Mouse (Mus musculus) neural tube, embryonic 14.5 days (tissue): Measurements from ENCODE around the gene Rsph10b. TPM values are rescaled to one million over a fixed set of nuclear protein-coding genes. Genes with fewer than 3 reads are reported as not detected.

Source experiments
- ATAC-seq: fragments of 200-750 bp; cut with Nextera tagmentation; 2 replicates; pipeline ENCODE4 v1.8.0; 2017; ENCODE audit warnings: low read depth, mild to moderate bottlenecking, moderate TSS enrichment, moderate library complexity
- H3K27ac ChIP-seq: fragments of 300-500 bp; sonication (generic); 2 replicates; pipeline ENCODE4 v1.5.1; 2014; ENCODE audit warnings: low read depth, mild to moderate bottlenecking, control low read depth, low read length, moderate library complexity, mixed read lengths
- H3K27me3 ChIP-seq: fragments of 300-500 bp; sonication (generic); 2 replicates; pipeline ENCODE4 v1.6.1; 2014; ENCODE audit warnings: low read length; ENCODE audit not compliant: control insufficient read depth, insufficient read depth
- H3K36me3 ChIP-seq: fragments of 300-500 bp; sonication (generic); 2 replicates; pipeline ENCODE4 v1.6.1; 2014; ENCODE audit warnings: low read length, mixed read lengths; ENCODE audit not compliant: control insufficient read depth, insufficient read depth
- H3K4me1 ChIP-seq: fragments of 300-500 bp; sonication (generic); 2 replicates; pipeline ENCODE4 v1.6.1; 2014; ENCODE audit warnings: low read length; ENCODE audit not compliant: control insufficient read depth, insufficient read depth
- H3K4me2 ChIP-seq: fragments of 300-500 bp; sonication (generic); 2 replicates; pipeline ENCODE4 v1.6.1; 2014; ENCODE audit warnings: mild to moderate bottlenecking, low read depth, low read length, control low read depth
- H3K4me3 ChIP-seq: fragments of 300-500 bp; sonication (generic); 2 replicates; pipeline ENCODE4 v1.5.1; 2014; ENCODE audit warnings: low read depth, low read length, control low read depth, mixed read lengths
- H3K9ac ChIP-seq: fragments of 300-500 bp; sonication (generic); replicated peaks from 2 replicates; pipeline ENCODE4 v1.6.1; 2014; ENCODE audit warnings: low read depth, mild to moderate bottlenecking, control low read depth, low read length, mixed read lengths
- H3K9me3 ChIP-seq: fragments of 300-500 bp; sonication (generic); 2 replicates; pipeline ENCODE4 v1.6.1; 2016; ENCODE audit warnings: low read length; ENCODE audit not compliant: control insufficient read depth
- WGBS: fragments of 180-500 bp; shearing (Covaris S2); extraction: QIAGEN DNeasy Blood & Tissue Kit; methylation state at CpG from one replicate; pipeline ENCODE4 v1.1.7; 2014; 5-methylcytosine and 5-hydroxymethylcytosine counted together
- polyA plus RNA-seq: library from polyadenylated mRNA; unstranded; fragments of >200 nt; fragmentation: Nextera tagmentation; extraction: Ambion mirVana; gene quantifications from 2 replicates; pipeline ENCODE4 v1.2.1, GENCODE M21; 2014

Rsph10b gene
- polyA plus RNA-seq, 1 experiment from 2014 or later: 5.9 TPM

DNA sequence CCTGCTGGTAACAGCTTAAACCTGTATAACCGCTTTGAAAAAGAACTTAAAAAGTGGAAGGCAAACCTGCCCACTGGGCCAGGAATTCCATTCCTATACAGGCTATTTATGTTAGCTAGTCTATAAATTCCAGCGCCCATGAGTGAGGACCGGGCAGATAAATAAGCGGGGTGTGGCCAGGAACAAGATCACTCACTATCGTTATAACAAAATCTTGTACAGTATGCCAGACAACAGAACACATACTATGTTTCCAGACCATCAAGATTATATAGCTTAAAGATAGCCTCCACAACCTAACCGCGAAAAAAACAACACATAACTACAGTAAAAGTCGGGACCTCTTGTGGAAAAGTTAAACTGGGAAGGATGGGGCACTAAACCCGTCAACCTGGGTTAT lies 23.9 kb upstream of the Rsph10b start:
- ATAC-seq: no peak
- Histone ChIP-seq H3K9me3 (no peaks in the 10 kb centered on the region), H3K27ac (peak overlapping the region; percentile 67), H3K4me2 (peak overlapping the region; percentile 83), H3K27me3 (no peaks in the 10 kb centered on the region), H3K9ac (peak overlapping the region; percentile 58), H3K36me3 (peaks cover 16% of the 10 kb centered on the region), H3K4me3 (peak overlapping the region; percentile 72), H3K4me1 (peaks cover 12% of the 10 kb centered on the region)
- under 1% methylated on average over 9 of the region's 9 CpGs for WGBS

DNA sequence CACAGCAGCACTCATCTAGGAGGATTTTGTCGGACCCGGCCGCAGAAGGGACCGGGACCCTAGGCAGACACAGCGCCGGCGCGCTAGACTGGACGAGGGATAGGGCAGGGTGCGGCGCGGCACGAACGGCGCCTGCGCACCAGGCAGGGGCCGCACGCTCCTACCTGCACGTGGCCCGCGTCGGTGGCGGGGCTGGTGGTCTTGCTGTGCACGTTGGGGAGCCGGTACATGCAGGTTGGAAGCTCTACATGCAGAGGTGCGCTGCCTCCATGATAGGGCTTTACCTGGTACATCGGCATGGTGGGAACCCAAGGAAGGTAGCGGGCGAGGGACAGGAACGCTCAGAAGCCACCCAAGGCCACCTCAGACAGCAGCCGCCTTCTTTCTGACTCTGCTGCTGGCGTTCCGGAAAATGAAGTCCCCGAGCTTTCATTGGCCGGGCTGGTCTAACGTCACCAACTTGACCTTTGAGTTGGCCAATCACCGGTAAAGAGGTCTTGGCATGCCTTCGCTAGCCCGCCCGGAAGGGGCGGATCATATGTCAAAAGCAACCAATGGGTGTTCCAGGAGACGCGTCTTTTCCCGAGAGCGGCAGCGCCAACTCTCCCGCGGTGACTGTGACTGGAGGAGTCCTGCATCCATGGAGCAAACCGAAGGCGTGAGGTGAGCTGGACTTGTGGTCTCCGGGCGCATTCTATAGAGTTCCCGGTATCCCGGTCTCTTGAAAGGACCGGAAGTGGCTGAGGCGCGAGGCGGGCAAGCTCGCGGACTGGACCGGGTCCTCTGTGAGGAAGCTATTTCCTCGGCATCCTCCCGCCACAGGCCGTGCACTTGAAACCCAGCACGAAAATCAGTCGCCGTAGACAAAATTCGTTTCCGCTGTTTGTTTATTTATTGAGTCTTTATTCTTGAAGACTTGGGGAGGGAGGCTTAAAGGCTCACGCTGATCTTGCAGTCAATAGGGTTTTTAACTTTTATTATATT lies 23.1 kb upstream of the Rsph10b start, which contains the start of the genes Aimp2 and Pms2:
Aimp2 (minus strand) TSS at position 431 of the 984 bp plus-strand sequence.
Pms2 (plus strand) TSS at position 548 of the 984 bp plus-strand sequence.
- Histone ChIP-seq H3K4me1 (peaks cover 12% of the 10 kb centered on the region), H3K27ac (peak within 1 kb of the TSS; percentile 67), H3K36me3 (peaks cover 9% of the 10 kb centered on the region), H3K4me2 (peak within 1 kb of the TSS; percentile 83), H3K4me3 (peak within 1 kb of the TSS; percentile 72), H3K9ac (peak within 1 kb of the TSS; percentile 58), H3K27me3 (no peaks in the 10 kb centered on the region), H3K9me3 (no peaks in the 10 kb centered on the region)
- WGBS: under 1% methylated on average over 70 of the region's 70 CpGs
- ATAC-seq: peak; percentile 100

DNA sequence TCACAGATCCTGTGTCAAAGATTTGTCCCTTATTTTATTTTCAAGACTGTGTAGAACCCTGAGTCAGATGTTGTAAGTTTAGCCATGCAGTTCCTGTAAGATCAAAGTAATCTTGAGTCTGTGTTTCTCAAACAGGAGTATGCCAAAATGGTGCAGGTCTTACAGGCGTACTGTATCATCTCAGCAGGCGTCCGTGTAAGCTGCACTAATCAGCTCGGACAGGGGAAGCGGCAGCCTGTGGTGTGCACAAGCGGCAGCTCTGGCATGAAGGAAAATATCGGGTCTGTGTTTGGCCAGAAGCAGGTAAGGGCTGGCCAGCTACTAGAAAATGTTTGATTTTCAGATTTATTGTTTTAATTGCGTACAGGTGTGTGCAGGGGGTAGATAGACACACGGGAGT lies 16.6 kb upstream of the Rsph10b start:
- H3K4me3 ChIP-seq: no peak overlapping the region
- no peaks in the 10 kb centered on the region for H3K27me3 ChIP-seq
- ATAC-seq: no peak
- peaks cover 32% of the 10 kb centered on the region for H3K36me3 ChIP-seq
- no peak overlapping the region for H3K27ac ChIP-seq
- H3K4me1 ChIP-seq: no peaks in the 10 kb centered on the region
- H3K9me3 ChIP-seq: no peaks in the 10 kb centered on the region
- 92% methylated on average over 9 of the region's 9 CpGs for WGBS
- no peak overlapping the region for H3K9ac ChIP-seq
- H3K4me2 ChIP-seq: no peak overlapping the region

DNA sequence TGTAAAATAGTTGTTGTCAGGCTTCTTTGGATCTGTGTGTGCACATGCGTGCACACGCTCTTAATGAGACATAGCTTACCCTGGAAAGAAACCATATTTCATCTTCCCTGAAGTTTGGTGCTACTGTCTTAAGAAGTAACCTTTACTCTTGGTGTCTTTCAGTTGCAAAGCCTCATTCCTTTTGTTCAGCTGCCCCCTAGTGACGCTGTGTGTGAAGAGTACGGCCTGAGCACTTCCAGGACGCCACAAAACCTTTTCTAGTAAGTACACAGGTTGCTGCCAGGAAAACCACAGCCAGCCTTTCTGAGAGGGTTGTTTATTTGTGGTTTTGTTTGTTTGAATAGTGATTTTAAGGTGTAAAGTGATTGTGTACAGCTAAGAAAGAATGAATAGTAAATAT lies 15.4 kb upstream of the Rsph10b start:
- Histone ChIP-seq H3K36me3 (peaks cover 32% of the 10 kb centered on the region), H3K4me3 (no peak overlapping the region), H3K27me3 (no peaks in the 10 kb centered on the region), H3K4me2 (no peak overlapping the region), H3K4me1 (no peaks in the 10 kb centered on the region), H3K27ac (no peak overlapping the region), H3K9me3 (no peaks in the 10 kb centered on the region), H3K9ac (no peak overlapping the region)
- WGBS: 50% methylated on average over 5 of the region's 5 CpGs
- no peak for ATAC-seq

DNA sequence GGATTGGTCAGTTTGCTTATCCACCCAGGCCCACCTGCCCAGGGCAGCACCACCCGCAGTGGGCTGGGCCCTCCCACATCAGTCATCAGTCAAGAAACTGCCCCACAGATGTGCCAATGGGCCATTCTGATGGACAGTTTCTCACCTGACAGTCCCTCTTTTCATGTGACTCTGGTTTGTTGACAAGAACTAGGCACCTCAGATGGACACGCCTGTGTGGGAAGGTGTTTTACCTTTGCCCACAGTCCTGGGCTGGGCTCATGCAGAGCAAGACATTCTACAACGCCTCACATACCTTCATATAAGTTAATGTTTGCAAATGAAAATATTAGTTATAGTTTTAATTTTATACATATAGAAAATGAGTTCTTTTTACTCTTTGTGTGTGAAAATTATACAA lies 14.7 kb upstream of the Rsph10b start:
- no peak overlapping the region for H3K9ac ChIP-seq
- no peak overlapping the region for H3K4me3 ChIP-seq
- no peaks in the 10 kb centered on the region for H3K9me3 ChIP-seq
- ATAC-seq: no peak
- no peaks in the 10 kb centered on the region for H3K4me1 ChIP-seq
- H3K36me3 ChIP-seq: peaks cover 36% of the 10 kb centered on the region
- H3K4me2 ChIP-seq: no peak overlapping the region
- no peaks in the 10 kb centered on the region for H3K27me3 ChIP-seq
- H3K27ac ChIP-seq: no peak overlapping the region
- WGBS: 98% methylated on average over 3 of the region's 3 CpGs

DNA sequence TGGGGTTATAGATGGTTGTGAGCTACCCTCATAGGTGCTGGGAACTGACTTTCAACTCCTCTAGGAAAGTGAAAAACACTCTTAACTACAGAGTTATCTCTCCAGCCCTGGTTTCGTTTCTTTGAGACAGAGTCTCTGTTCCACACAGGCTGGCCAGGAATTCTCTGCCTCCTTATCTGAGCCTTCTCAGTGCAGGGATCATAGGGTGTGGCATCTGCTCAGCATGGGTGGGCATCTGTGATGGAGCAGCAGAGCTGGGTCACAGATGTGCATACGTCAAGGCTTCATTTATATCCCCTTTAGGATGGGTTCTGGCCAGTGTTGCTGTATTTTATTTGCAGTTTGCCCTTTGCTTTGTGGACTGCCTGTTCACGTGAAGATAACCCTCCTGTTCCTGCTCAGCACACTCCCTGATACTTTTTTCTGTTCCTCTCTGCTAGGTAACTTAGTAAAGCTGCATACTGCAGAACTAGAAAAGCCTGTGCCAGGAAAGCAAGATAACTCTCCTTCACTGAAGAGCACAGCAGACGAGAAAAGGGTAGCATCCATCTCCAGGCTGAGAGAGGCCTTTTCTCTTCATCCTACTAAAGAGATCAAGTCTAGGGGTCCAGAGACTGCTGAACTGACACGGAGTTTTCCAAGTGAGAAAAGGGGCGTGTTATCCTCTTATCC lies 7.9 kb upstream of the Rsph10b start:
- H3K27ac ChIP-seq: no peak overlapping the region
- no peak for ATAC-seq
- H3K9ac ChIP-seq: no peak overlapping the region
- no peaks in the 10 kb centered on the region for H3K9me3 ChIP-seq
- H3K36me3 ChIP-seq: peaks cover 61% of the 10 kb centered on the region
- no peak overlapping the region for H3K4me3 ChIP-seq
- 95% methylated on average over 6 of the region's 6 CpGs for WGBS
- H3K27me3 ChIP-seq: no peaks in the 10 kb centered on the region
- H3K4me2 ChIP-seq: no peak overlapping the region
- no peaks in the 10 kb centered on the region for H3K4me1 ChIP-seq

DNA sequence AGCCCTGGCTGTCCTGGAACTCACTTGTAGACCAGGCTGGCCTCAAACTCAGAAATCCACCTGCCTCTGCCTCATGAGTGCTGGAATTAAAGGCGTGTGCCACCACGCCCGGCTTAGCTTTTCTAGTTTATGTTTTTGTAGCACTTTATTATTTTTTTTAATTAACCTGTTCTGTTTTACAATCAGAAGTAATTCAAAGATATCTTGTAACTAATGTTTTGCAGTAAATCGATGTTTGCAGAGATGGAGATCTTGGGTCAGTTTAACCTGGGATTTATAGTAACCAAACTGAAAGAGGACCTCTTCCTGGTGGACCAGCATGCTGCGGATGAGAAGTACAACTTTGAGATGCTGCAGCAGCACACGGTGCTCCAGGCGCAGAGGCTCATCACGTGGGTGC lies 5.0 kb upstream of the Rsph10b start, which contains the start of gene Gm42421:
Gm42421 (plus strand) TSS at position 301 of the 400 bp plus-strand sequence.
- Histone ChIP-seq H3K36me3 (peaks cover 57% of the 10 kb centered on the region), H3K4me1 (no peaks in the 10 kb centered on the region), H3K27ac (no peak within 1 kb of the TSS), H3K27me3 (no peaks in the 10 kb centered on the region), H3K4me3 (no peak within 1 kb of the TSS), H3K9ac (no peak within 1 kb of the TSS), H3K4me2 (no peak within 1 kb of the TSS), H3K9me3 (no peaks in the 10 kb centered on the region)
- no peak for ATAC-seq
- WGBS: 96% methylated on average over 8 of the region's 8 CpGs

DNA sequence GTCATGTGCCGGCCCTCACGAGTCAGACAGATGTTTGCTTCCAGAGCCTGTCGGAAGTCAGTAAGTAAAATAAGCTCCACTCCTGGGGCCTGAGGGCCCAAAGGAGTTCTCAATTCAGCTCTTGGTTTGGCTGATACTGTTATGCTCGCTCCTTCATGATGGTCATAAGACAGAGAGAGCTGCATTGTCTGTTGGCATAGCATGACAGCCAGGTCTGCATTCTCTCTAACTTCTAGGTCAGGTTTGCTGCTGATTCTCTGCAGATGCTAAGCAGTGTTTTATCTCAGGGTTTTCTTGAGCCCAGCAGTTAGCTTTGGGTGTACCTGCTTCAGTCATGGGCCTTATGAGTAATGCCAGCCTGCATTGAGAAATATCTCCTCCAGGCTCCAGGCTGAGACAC lies 3.5 kb upstream of the Rsph10b start:
- H3K27me3 ChIP-seq: no peaks in the 10 kb centered on the region
- peaks cover 45% of the 10 kb centered on the region for H3K36me3 ChIP-seq
- no peak overlapping the region for H3K4me2 ChIP-seq
- ATAC-seq: no peak
- 97% methylated on average over 4 of the region's 4 CpGs for WGBS
- H3K9ac ChIP-seq: no peak overlapping the region
- no peak overlapping the region for H3K4me3 ChIP-seq
- H3K27ac ChIP-seq: no peak overlapping the region
- H3K9me3 ChIP-seq: no peaks in the 10 kb centered on the region
- H3K4me1 ChIP-seq: no peaks in the 10 kb centered on the region

DNA sequence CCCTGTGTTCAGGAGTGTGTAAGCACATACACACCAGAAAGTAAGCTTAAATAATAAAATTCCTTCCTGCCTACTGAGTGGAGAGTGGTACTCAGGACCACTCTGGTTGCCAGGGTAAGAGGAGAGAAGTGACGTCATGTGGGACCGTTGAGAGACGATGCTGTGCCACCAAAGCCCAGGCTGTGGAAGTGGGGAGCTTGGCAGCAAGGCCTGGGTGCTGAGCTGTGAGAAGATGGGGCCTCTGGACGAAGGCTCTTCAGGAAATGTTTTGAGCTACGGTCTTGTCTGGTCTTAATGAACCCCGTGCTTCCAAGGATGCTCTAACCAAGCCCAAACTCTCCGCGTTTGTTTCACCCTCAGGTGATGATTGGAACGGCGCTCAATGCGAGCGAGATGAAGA lies 2.2 kb upstream of the Rsph10b start:
- Histone ChIP-seq H3K4me1 (no peaks in the 10 kb centered on the region), H3K36me3 (peaks cover 31% of the 10 kb centered on the region)
- 94% methylated on average over 12 of the region's 12 CpGs for WGBS

More for the DNA sequence above, 2.2 kb upstream of the Rsph10b start:
- Histone ChIP-seq H3K9me3 (no peaks in the 10 kb centered on the region), H3K27ac (no peak overlapping the region), H3K4me2 (no peak overlapping the region), H3K4me3 (no peak overlapping the region), H3K9ac (no peak overlapping the region), H3K27me3 (no peaks in the 10 kb centered on the region)
- ATAC-seq: no peak
